Mouse (Mus musculus) layer of hippocampus, adult 18-20 months (tissue): ENCODE data around the gene Edem2. TPM values are rescaled to one million over a fixed set of nuclear protein-coding genes. Genes with fewer than 3 reads are reported as not detected.
"Not testable (repeated sequence)": the region's sequence is repeated elsewhere in the genome, so short reads cannot be mapped to it uniquely, and the experiment has no call there.

ENCODE experiments used
- DNase-seq, 2 experiments: peaks; one replicate each; pipeline ENCODE4 v3.0.0; 2022; ENCODE audit warnings: low spot score in 2 of 2
- total RNA-seq, 2 experiments: library from RNA; stranded (reverse); gene quantifications; 2 replicates each; pipeline ENCODE4 v1.2.3; 2021

Gene Edem2
- total RNA-seq, 2 experiments from 2014 or later = 23.3 to 24.4 TPM

GRCm38 (mm10) chr2:155736936-155737335 lies 7.7 kb upstream of the Edem2 start:
- DNase-seq = no peak

- DNase-seq = not testable (repeated sequence)
Observed at GRCm38 (mm10) chr2:155735766-155736165, 6.5 kb upstream of the Edem2 start, which contains the start of gene Gm17581. Gene Gm17581, minus strand, starts transcription at chr2:155735866.

- DNase-seq = no peak
Observed at GRCm38 (mm10) chr2:155735080-155735479, 5.8 kb upstream of the Edem2 start.

- DNase-seq = no peak
Observed at GRCm38 (mm10) chr2:155728742-155729141, 533 bp downstream of the Edem2 start.

GRCm38 (mm10) chr2:155727764-155728395 lies 1.4 kb downstream of the Edem2 start:
- no peak for DNase-seq

GRCm38 (mm10) chr2:155726302-155726701 lies 3.0 kb downstream of the Edem2 start:
- DNase-seq = no peak

- no peak for DNase-seq
Observed at GRCm38 (mm10) chr2:155724526-155724925, 4.7 kb downstream of the Edem2 start.

- no peak for DNase-seq
Observed at GRCm38 (mm10) chr2:155724036-155724435, 5.2 kb downstream of the Edem2 start.

GRCm38 (mm10) chr2:155720585-155720984 lies 8.7 kb downstream of the Edem2 start:
- DNase-seq = no peak

- no peak for DNase-seq
Observed at GRCm38 (mm10) chr2:155717082-155717990, 11.9 kb downstream of the Edem2 start.

GRCm38 (mm10) chr2:155710557-155710956 lies 18.7 kb downstream of the Edem2 start:
- DNase-seq = no peak

GRCm38 (mm10) chr2:155707251-155707650 lies 22.0 kb downstream of the Edem2 start:
- DNase-seq = peak in 1 of 2 experiments; percentile 33

GRCm38 (mm10) chr2:155703630-155704029 lies 25.6 kb downstream of the Edem2 start:
- no peak for DNase-seq

- DNase-seq = peak in 1 of 2 experiments; percentile 62
Observed at GRCm38 (mm10) chr2:155701399-155701919, 27.8 kb downstream of the Edem2 start.

- DNase-seq = not testable (repeated sequence)
Observed at GRCm38 (mm10) chr2:155698443-155698842, 30.8 kb downstream of the Edem2 start.

GRCm38 (mm10) chr2:155696851-155697250 lies 32.4 kb downstream of the Edem2 start:
- no peak for DNase-seq

GRCm38 (mm10) chr2:155696091-155696558 lies 33.1 kb downstream of the Edem2 start:
- DNase-seq = peak; percentile 53 to 86

- no peak for DNase-seq
Observed at GRCm38 (mm10) chr2:155695316-155695715, 34.0 kb downstream of the Edem2 start.

GRCm38 (mm10) chr2:155694564-155694963 lies 34.7 kb downstream of the Edem2 start:
- no peak for DNase-seq

- DNase-seq = no peak
Observed at GRCm38 (mm10) chr2:155693136-155693535, 36.1 kb downstream of the Edem2 start.

- DNase-seq = peak; percentile 95 to 98
Observed at GRCm38 (mm10) chr2:155691723-155692493, 37.4 kb downstream of the Edem2 start, which contains the start of gene Trpc4ap. Gene Trpc4ap, minus strand, starts transcription at chr2:155692384.
